Mouse (Mus musculus): ENCODE results near the gene Prox1. TPM values are rescaled to one million over a fixed set of nuclear protein-coding genes. Genes with fewer than 3 reads are reported as not detected.

The Prox1 gene
- polyA plus RNA-seq, 1 experiment, result not detected

GRCm38 (mm10) chr1:190148661-190149232, 21.8 kb downstream of the Prox1 start:
- no peak overlapping the region for H3K4me3 ChIP-seq (ENCODE audit: insufficient read depth, low read length)
- no peak overlapping the region for H3K27ac ChIP-seq (ENCODE audit: insufficient read depth, low read depth, low read length)
- TF ChIP-seq CTCF (IDR thresholded peaks at IDR 0.05; ENCODE audit: low read depth, low read length) (no peak), POLR2A (IDR thresholded peaks at IDR 0.05; ENCODE audit: borderline replicate concordance, low read depth, low read length) (no peak)
- no peaks in the 10 kb centered on the region for H3K4me1 ChIP-seq (ENCODE audit: control insufficient read depth, insufficient read depth, low read length)

GRCm38 (mm10) chr1:190147816-190148215, 22.7 kb downstream of the Prox1 start:
- H3K4me1 ChIP-seq (ENCODE audit: control insufficient read depth, insufficient read depth, low read length), result no peaks in the 10 kb centered on the region
- no peak overlapping the region for H3K27ac ChIP-seq (ENCODE audit: insufficient read depth, low read depth, low read length)
- TF ChIP-seq CTCF (IDR thresholded peaks at IDR 0.05; ENCODE audit: low read depth, low read length), result no peak
- no peak for TF ChIP-seq POLR2A (IDR thresholded peaks at IDR 0.05; ENCODE audit: borderline replicate concordance, low read depth, low read length)
- H3K4me3 ChIP-seq (ENCODE audit: insufficient read depth, low read length), result no peak overlapping the region

- H3K4me3 ChIP-seq (ENCODE audit: insufficient read depth, low read length), result no peak overlapping the region
- TF ChIP-seq CTCF (IDR thresholded peaks at IDR 0.05; ENCODE audit: low read depth, low read length) (no peak), POLR2A (IDR thresholded peaks at IDR 0.05; ENCODE audit: borderline replicate concordance, low read depth, low read length) (no peak)
- no peak overlapping the region for H3K27ac ChIP-seq (ENCODE audit: insufficient read depth, low read depth, low read length)
- H3K4me1 ChIP-seq (ENCODE audit: control insufficient read depth, insufficient read depth, low read length), result no peaks in the 10 kb centered on the region
Observed at GRCm38 (mm10) chr1:190144416-190144815, 26.1 kb downstream of the Prox1 start.

DNA sequence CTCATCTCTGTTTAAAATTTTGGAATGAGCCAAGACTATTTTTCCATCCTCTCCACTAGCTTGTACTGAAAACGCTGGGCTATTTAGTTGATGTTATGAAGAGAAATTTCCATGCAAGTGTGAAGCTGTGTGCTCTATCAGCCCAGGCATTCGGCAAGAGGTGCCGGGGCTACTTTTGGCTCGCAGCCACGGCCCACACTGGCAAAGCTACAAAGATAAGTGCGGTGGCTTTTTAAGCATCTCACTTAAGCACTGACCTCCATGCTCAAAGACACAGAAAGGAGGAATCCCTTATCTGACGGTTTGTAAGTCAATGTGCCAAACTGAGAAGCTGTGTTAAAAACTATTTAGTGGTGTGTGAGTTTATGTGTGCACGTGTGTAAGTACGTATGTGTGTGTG, 26.9 kb downstream of the Prox1 start:
- no peak overlapping the region for H3K27ac ChIP-seq (ENCODE audit: insufficient read depth, low read depth, low read length)
- no peaks in the 10 kb centered on the region for H3K4me1 ChIP-seq (ENCODE audit: control insufficient read depth, insufficient read depth, low read length)
- no peak for TF ChIP-seq CTCF (IDR thresholded peaks at IDR 0.05; ENCODE audit: low read depth, low read length)
- TF ChIP-seq POLR2A (IDR thresholded peaks at IDR 0.05; ENCODE audit: borderline replicate concordance, low read depth, low read length), result no peak
- no peak overlapping the region for H3K4me3 ChIP-seq (ENCODE audit: insufficient read depth, low read length)

- no peaks in the 10 kb centered on the region for H3K4me1 ChIP-seq (ENCODE audit: control insufficient read depth, insufficient read depth, low read length)
- no peak overlapping the region for H3K4me3 ChIP-seq (ENCODE audit: insufficient read depth, low read length)
- TF ChIP-seq CTCF (IDR thresholded peaks at IDR 0.05; ENCODE audit: low read depth, low read length), result no peak
- no peak for TF ChIP-seq POLR2A (IDR thresholded peaks at IDR 0.05; ENCODE audit: borderline replicate concordance, low read depth, low read length)
- H3K27ac ChIP-seq (ENCODE audit: insufficient read depth, low read depth, low read length), result no peak overlapping the region
Observed at GRCm38 (mm10) chr1:190142584-190142983, 27.9 kb downstream of the Prox1 start.

GRCm38 (mm10) chr1:190140519-190140918, 30.0 kb downstream of the Prox1 start:
- Histone ChIP-seq H3K27ac (ENCODE audit: insufficient read depth, low read depth, low read length) (no peak overlapping the region), H3K4me1 (ENCODE audit: control insufficient read depth, insufficient read depth, low read length) (no peaks in the 10 kb centered on the region), H3K4me3 (ENCODE audit: insufficient read depth, low read length) (no peak overlapping the region)
- no peak for TF ChIP-seq POLR2A (IDR thresholded peaks at IDR 0.05; ENCODE audit: borderline replicate concordance, low read depth, low read length)
- TF ChIP-seq CTCF (IDR thresholded peaks at IDR 0.05; ENCODE audit: low read depth, low read length), result no peak

- H3K27ac ChIP-seq (ENCODE audit: insufficient read depth, low read depth, low read length), result no peak overlapping the region
- TF ChIP-seq CTCF (IDR thresholded peaks at IDR 0.05; ENCODE audit: low read depth, low read length), result no peak
- no peaks in the 10 kb centered on the region for H3K4me1 ChIP-seq (ENCODE audit: control insufficient read depth, insufficient read depth, low read length)
- H3K4me3 ChIP-seq (ENCODE audit: insufficient read depth, low read length), result no peak overlapping the region
Observed at GRCm38 (mm10) chr1:190139711-190140405, 30.7 kb downstream of the Prox1 start.

DNA sequence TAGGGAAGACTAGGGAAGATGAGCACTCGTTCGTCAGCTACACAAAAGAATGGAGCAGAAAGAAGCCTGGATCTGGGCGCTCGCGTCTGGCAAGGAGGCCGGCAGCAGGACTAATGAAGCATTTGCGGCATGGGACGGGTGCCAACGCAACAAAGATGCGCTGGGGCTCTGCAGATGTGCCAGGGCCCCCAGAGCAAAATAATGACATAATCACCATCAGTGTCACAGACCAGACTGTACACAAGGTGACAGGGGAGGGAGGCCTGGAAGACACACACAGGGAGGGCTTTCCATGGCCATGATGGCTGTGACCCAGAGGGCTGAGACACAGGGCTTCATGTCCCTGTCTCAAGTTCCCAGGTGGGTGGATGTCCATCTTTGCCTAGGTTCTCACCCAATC, 32.6 kb downstream of the Prox1 start:
- Histone ChIP-seq H3K4me3 (ENCODE audit: insufficient read depth, low read length) (no peak overlapping the region), H3K4me1 (ENCODE audit: control insufficient read depth, insufficient read depth, low read length) (no peaks in the 10 kb centered on the region), H3K27ac (ENCODE audit: insufficient read depth, low read depth, low read length) (no peak overlapping the region)
- TF ChIP-seq CTCF (IDR thresholded peaks at IDR 0.05; ENCODE audit: low read depth, low read length) (no peak), POLR2A (IDR thresholded peaks at IDR 0.05; ENCODE audit: borderline replicate concordance, low read depth, low read length) (no peak)

GRCm38 (mm10) chr1:190132897-190133296, 37.6 kb downstream of the Prox1 start:
- Histone ChIP-seq H3K4me1 (ENCODE audit: control insufficient read depth, insufficient read depth, low read length) (no peaks in the 10 kb centered on the region), H3K4me3 (ENCODE audit: insufficient read depth, low read length) (no peak overlapping the region), H3K27ac (ENCODE audit: insufficient read depth, low read depth, low read length) (no peak overlapping the region)
- no peak for TF ChIP-seq POLR2A (IDR thresholded peaks at IDR 0.05; ENCODE audit: borderline replicate concordance, low read depth, low read length)
- TF ChIP-seq CTCF (IDR thresholded peaks at IDR 0.05; ENCODE audit: low read depth, low read length), result no peak

- no peak overlapping the region for H3K4me3 ChIP-seq (ENCODE audit: insufficient read depth, low read length)
- no peak for TF ChIP-seq CTCF (IDR thresholded peaks at IDR 0.05; ENCODE audit: low read depth, low read length)
- no peak for TF ChIP-seq POLR2A (IDR thresholded peaks at IDR 0.05; ENCODE audit: borderline replicate concordance, low read depth, low read length)
- H3K27ac ChIP-seq (ENCODE audit: insufficient read depth, low read depth, low read length), result no peak overlapping the region
- no peaks in the 10 kb centered on the region for H3K4me1 ChIP-seq (ENCODE audit: control insufficient read depth, insufficient read depth, low read length)
Observed at GRCm38 (mm10) chr1:190130888-190131287, 39.6 kb downstream of the Prox1 start.

Measured in bone marrow macrophage, adult 2 months (primary cell).